Mouse (Mus musculus) stomach, embryonic 16.5 days (tissue): ENCODE measurements at regions not wholly inside any gene's neighbourhood (a gene's known extent, or its start where the extent isn't known, plus 50 kb on each side); places are given as distances from the start of the nearest gene placed in this dataset.

Source experiments
- ATAC-seq: fragments of 200-750 bp; cut with Nextera tagmentation; 2 replicates; pipeline ENCODE4 v1.8.0; 2017; ENCODE audit warnings: moderate number of reproducible peaks, moderate TSS enrichment; ENCODE audit not compliant: insufficient read depth, low FRiP score
- H3K27ac ChIP-seq: fragments of 300-500 bp; sonication (generic); 2 replicates; pipeline ENCODE4 v1.5.1; 2014; ENCODE audit warnings: low read length
- H3K27me3 ChIP-seq: fragments of 300-500 bp; sonication (generic); 2 replicates; pipeline ENCODE4 v1.6.1; 2014; ENCODE audit warnings: low read length, control low read depth, mixed read lengths; ENCODE audit not compliant: control insufficient read depth, insufficient read depth
- H3K36me3 ChIP-seq: fragments of 300-500 bp; sonication (generic); 2 replicates; pipeline ENCODE4 v1.6.1; 2014; ENCODE audit warnings: low read length; ENCODE audit not compliant: control insufficient read depth, insufficient read depth
- H3K4me1 ChIP-seq: fragments of 300-500 bp; sonication (generic); 2 replicates; pipeline ENCODE4 v1.6.1; 2014; ENCODE audit warnings: low read length, control low read depth, mixed read lengths; ENCODE audit not compliant: control insufficient read depth, insufficient read depth
- H3K4me2 ChIP-seq: fragments of 300-500 bp; sonication (generic); 2 replicates; pipeline ENCODE4 v1.6.1; 2014; ENCODE audit warnings: low read depth, low read length, mixed read lengths
- H3K4me3 ChIP-seq: fragments of 300-500 bp; sonication (generic); replicated peaks from 2 replicates; pipeline ENCODE4 v1.5.1; 2014; ENCODE audit warnings: mild to moderate bottlenecking, low read length
- H3K9ac ChIP-seq: fragments of 300-500 bp; sonication (generic); 2 replicates; pipeline ENCODE4 v1.6.1; 2014; ENCODE audit warnings: low read length
- H3K9me3 ChIP-seq: fragments of 300-500 bp; sonication (generic); replicated peaks from 2 replicates; pipeline ENCODE4 v1.6.1; 2016; ENCODE audit warnings: low read length, control low read depth; ENCODE audit not compliant: control insufficient read depth
- WGBS: fragments of 180-500 bp; shearing (Covaris S2); extraction: QIAGEN DNeasy Blood & Tissue Kit; methylation state at CpG from one replicate; pipeline ENCODE4 v1.1.7; 2014; 5-methylcytosine and 5-hydroxymethylcytosine counted together

GRCm38 (mm10) chr1:35960844-35961243 is 107.4 kb upstream of the Hs6st1 start:
- Histone ChIP-seq H3K9me3 (0 out of 2 replicates have a peak, but pooled peaks cover 5% of the 10 kb centered on the region), H3K4me3 (no peak overlapping the region), H3K9ac (no peak overlapping the region), H3K4me2 (no peak overlapping the region), H3K27me3 (no peaks in the 10 kb centered on the region), H3K27ac (no peak overlapping the region), H3K4me1 (no peaks in the 10 kb centered on the region), H3K36me3 (no peaks in the 10 kb centered on the region)
- no peak for ATAC-seq
- WGBS = 90% methylated on average over 2 of the region's 2 CpGs

DNA sequence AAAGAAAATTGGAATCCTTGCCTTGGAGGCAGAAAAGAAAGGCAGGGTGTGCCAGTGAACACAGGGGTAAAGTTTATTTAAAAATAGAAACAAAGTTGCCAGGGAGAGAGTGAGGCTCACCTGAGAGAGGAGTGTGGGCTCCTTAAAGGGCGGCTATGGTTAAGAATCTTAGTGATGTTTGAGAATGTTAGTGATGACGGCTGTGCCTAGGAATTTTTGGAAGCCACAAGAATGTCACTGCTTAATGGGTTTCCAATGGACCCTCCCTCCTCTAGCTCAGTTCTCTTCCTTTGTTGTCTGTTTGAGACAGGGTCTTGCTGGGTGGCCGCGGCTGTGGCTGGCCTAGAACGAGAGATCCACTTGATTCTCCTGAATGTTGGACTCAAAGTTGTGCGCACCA is 106.3 kb upstream of the Hs6st1 start:
- Histone ChIP-seq H3K4me2 (no peak overlapping the region), H3K4me3 (no peak overlapping the region), H3K9ac (no peak overlapping the region), H3K27ac (no peak overlapping the region), H3K36me3 (no peaks in the 10 kb centered on the region), H3K9me3 (0 out of 2 replicates have a peak, but pooled peaks cover 5% of the 10 kb centered on the region), H3K4me1 (no peaks in the 10 kb centered on the region), H3K27me3 (no peaks in the 10 kb centered on the region)
- ATAC-seq = no peak
- 65% methylated on average over 6 of the region's 6 CpGs for WGBS

- H3K27ac ChIP-seq = peak overlapping the region; percentile 46
Measured at GRCm38 (mm10) chr1:35968489-35968888, 99.7 kb upstream of the Hs6st1 start.

DNA sequence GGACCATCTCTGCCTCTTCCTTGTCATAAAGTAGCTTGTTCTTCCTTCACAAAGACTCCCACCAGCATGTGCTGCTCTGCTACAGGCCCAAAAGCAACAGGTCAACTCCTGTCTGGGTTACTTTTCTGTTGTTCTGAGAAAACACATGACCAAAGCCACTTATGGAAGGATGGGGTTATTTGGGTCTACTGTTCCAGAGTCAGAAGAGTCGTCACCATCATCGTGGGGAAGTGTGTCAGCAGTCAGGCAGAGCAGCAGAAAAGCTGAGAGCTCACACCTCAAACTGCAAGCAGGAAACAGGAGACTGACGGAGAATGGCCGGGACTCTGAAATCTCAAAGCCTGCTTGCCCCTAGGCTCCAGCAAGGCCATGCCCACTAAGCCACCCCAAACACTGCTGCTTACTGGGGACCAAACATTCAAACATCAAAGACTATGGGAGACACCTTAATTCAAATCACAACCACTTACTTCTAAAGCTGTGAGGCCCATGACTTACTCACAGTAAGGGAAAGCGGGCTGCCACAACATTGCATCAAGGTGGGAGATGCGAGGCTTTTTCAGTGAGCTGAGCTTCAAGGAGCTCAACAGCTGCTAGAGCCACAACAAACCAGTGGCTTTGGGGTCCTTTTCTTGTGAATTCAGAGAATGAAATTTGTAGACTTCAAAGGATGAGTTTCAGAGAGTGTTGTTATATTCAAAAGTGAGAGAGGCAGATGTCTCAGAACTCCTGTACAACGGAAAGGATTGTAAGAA is 96.6 kb upstream of the Hs6st1 start:
- 66% methylated on average over 7 of the region's 7 CpGs for WGBS
- ATAC-seq = no peak
- Histone ChIP-seq H3K27me3 (no peaks in the 10 kb centered on the region), H3K36me3 (no peaks in the 10 kb centered on the region), H3K4me2 (no peak overlapping the region), H3K9me3 (no peaks in the 10 kb centered on the region), H3K9ac (no peak overlapping the region), H3K27ac (no peak overlapping the region; the same call in 1 of the 2 replicates), H3K4me3 (no peak overlapping the region), H3K4me1 (peaks cover 14% of the 10 kb centered on the region; the same call in 1 of the 2 replicates)

More at GRCm38 (mm10) chr1:35968489-35968888, 99.7 kb upstream of the Hs6st1 start:
- Histone ChIP-seq H3K4me3 (no peak overlapping the region), H3K9me3 (0 out of 2 replicates have a peak, but pooled peaks cover 5% of the 10 kb centered on the region), H3K27me3 (no peaks in the 10 kb centered on the region), H3K9ac (no peak overlapping the region), H3K4me1 (peaks cover 9% of the 10 kb centered on the region; the same call in 1 of the 2 replicates), H3K36me3 (no peaks in the 10 kb centered on the region), H3K4me2 (no peak overlapping the region)
- no peak for ATAC-seq

DNA sequence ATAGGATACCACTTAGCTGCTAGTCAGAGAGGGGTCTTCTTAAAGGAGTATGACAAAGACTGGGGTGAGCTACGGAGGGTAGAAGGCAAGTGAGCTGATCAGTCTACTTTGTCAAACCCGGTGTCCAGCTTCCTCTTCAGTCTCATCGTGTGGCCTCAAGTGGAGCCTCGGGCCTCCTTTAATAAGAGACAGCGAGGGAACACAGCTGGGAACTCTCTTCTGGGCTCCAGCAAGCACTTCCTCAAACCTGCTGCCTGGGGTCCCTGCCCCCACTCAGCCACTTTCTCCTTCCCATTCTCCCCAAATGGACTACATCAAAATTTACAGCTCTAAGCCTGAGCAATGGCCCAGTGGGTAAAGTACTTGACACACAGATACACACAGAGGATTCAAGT is 96.0 kb upstream of the Hs6st1 start:
- Histone ChIP-seq H3K27ac (no peak overlapping the region), H3K4me2 (no peak overlapping the region), H3K4me3 (no peak overlapping the region), H3K9ac (no peak overlapping the region), H3K9me3 (no peaks in the 10 kb centered on the region), H3K27me3 (no peaks in the 10 kb centered on the region), H3K4me1 (peaks cover 14% of the 10 kb centered on the region; the same call in 1 of the 2 replicates), H3K36me3 (no peaks in the 10 kb centered on the region)
- 29% methylated on average over 5 of the region's 5 CpGs for WGBS
- ATAC-seq = 0 out of 2 replicates have a peak, but pooled peaks have one; percentile 26

GRCm38 (mm10) chr1:35973386-35973785 is 94.8 kb upstream of the Hs6st1 start:
- Histone ChIP-seq H3K27me3 (no peaks in the 10 kb centered on the region), H3K27ac (no peak overlapping the region)
- 44% methylated on average over 9 of the region's 9 CpGs for WGBS

GRCm38 (mm10) chr1:35975611-35976208 is 92.5 kb upstream of the Hs6st1 start:
- Histone ChIP-seq H3K4me1 (peaks cover 14% of the 10 kb centered on the region; the same call in 1 of the 2 replicates), H3K9me3 (no peaks in the 10 kb centered on the region), H3K36me3 (no peaks in the 10 kb centered on the region), H3K27ac (no peak overlapping the region), H3K4me2 (no peak overlapping the region), H3K27me3 (no peaks in the 10 kb centered on the region), H3K4me3 (no peak overlapping the region), H3K9ac (no peak overlapping the region)
- no peak for ATAC-seq
- WGBS = 62% methylated on average over 3 of the region's 3 CpGs

More at GRCm38 (mm10) chr1:35973386-35973785, 94.8 kb upstream of the Hs6st1 start:
- Histone ChIP-seq H3K4me3 (no peak overlapping the region), H3K36me3 (no peaks in the 10 kb centered on the region), H3K4me2 (no peak overlapping the region), H3K9me3 (no peaks in the 10 kb centered on the region), H3K4me1 (peaks cover 14% of the 10 kb centered on the region; the same call in 1 of the 2 replicates), H3K9ac (no peak overlapping the region)
- ATAC-seq = peak; percentile 34; the same call in 1 of the 2 replicates

GRCm38 (mm10) chr1:35976528-35976927 is 91.7 kb upstream of the Hs6st1 start:
- no peaks in the 10 kb centered on the region for H3K36me3 ChIP-seq
- WGBS = 78% methylated on average over 2 of the region's 2 CpGs
- peaks cover 13% of the 10 kb centered on the region; the same call in 1 of the 2 replicates for H3K4me1 ChIP-seq
- no peak overlapping the region for H3K27ac ChIP-seq
- no peak overlapping the region for H3K4me3 ChIP-seq
- no peaks in the 10 kb centered on the region for H3K9me3 ChIP-seq
- H3K9ac ChIP-seq = no peak overlapping the region
- ATAC-seq = no peak
- no peak overlapping the region for H3K4me2 ChIP-seq
- no peaks in the 10 kb centered on the region for H3K27me3 ChIP-seq

- Histone ChIP-seq H3K9ac (no peak overlapping the region), H3K9me3 (no peaks in the 10 kb centered on the region), H3K4me3 (no peak overlapping the region), H3K27ac (no peak overlapping the region), H3K4me1 (peaks cover 9% of the 10 kb centered on the region; the same call in 1 of the 2 replicates), H3K36me3 (no peaks in the 10 kb centered on the region), H3K27me3 (no peaks in the 10 kb centered on the region), H3K4me2 (no peak overlapping the region)
- 86% methylated on average over 1 of the region's 1 CpGs for WGBS
- ATAC-seq = no peak
Measured at GRCm38 (mm10) chr1:35978116-35978515, 90.1 kb upstream of the Hs6st1 start.
